Mouse (Mus musculus) gastrocnemius, postnatal 14 days (tissue): ENCODE results near the gene Eif1ax. TPM values are rescaled to one million over a fixed set of nuclear protein-coding genes. Genes with fewer than 3 reads are reported as not detected.
"Not testable (repeated sequence)": the region's sequence is repeated elsewhere in the genome, so short reads cannot be mapped to it uniquely, and the experiment has no call there.

Source experiments
- DNase-seq: peaks from one replicate; pipeline ENCODE4 v3.0.0; 2021; ENCODE audit warnings: mixed read lengths
- intact Hi-C: fragments of 180-260 bp; cut with DNase I; formaldehyde crosslinking; loops from one replicate; pipeline ENCODE4 v1.15.1; 2025; ENCODE audit warnings: low total_unique reads
- long read RNA-seq, 2 experiments: library from polyadenylated mRNA; stranded (forward); transcript quantifications; one replicate each; pipeline ENCODE4 v2.0.0; 2021
- total RNA-seq, 2 experiments: library from RNA; stranded (reverse); gene quantifications; 2 replicates each; pipeline ENCODE4 v1.2.3; 2021

Eif1ax gene
- 10 to 100 TPM; 74.1 to 76.0 TPM for total RNA-seq
- long read RNA-seq, experiment 1, full-length matches to known transcripts, result 54 of 59 reads
- long read RNA-seq, experiment 1, partial matches to known transcripts, result 1 of 59 reads
- long read RNA-seq, experiment 1, other reads (novel, unspliced or antisense), result 4 of 59 reads
- long read RNA-seq, experiment 2, full-length matches to known transcripts, result 71 of 78 reads
- long read RNA-seq, experiment 2, partial matches to known transcripts, result 0 of 78 reads
- long read RNA-seq, experiment 2, other reads (novel, unspliced or antisense), result 7 of 78 reads

- peak; percentile 68 for DNase-seq
- intact Hi-C loops, result no loop called here
Measured at GRCm38 (mm10) chrX:159371831-159372752, at the start of gene Eif1ax. TSS of gene Eif1ax (plus strand) at chrX:159372178.

GRCm38 (mm10) chrX:159364506-159364905 lies 7.5 kb upstream of the Eif1ax start:
- intact Hi-C loops, result no loop called here

GRCm38 (mm10) chrX:159372753-159373144 lies 771 bp downstream of the Eif1ax start:
- intact Hi-C loops, result no loop called here

More at GRCm38 (mm10) chrX:159364506-159364905, 7.5 kb upstream of the Eif1ax start:
- no peak for DNase-seq

GRCm38 (mm10) chrX:159387105-159387504 lies 15.1 kb downstream of the Eif1ax start:
- intact Hi-C loops, result no loop called here
- no peak for DNase-seq

More at GRCm38 (mm10) chrX:159372753-159373144, 771 bp downstream of the Eif1ax start:
- no peak for DNase-seq

GRCm38 (mm10) chrX:159388953-159389352 lies 17.0 kb downstream of the Eif1ax start:
- intact Hi-C loops, result no loop called here
- DNase-seq, result no peak

GRCm38 (mm10) chrX:159390347-159390962 lies 18.5 kb downstream of the Eif1ax start:
- no peak for DNase-seq
- intact Hi-C loops, result no loop called here

GRCm38 (mm10) chrX:159391239-159391638 lies 19.3 kb downstream of the Eif1ax start:
- intact Hi-C loops, result no loop called here
- DNase-seq, result no peak

- no peak for DNase-seq
- intact Hi-C loops, result no loop called here
Measured at GRCm38 (mm10) chrX:159409253-159409652, 37.3 kb downstream of the Eif1ax start.

- intact Hi-C loops, result no loop called here
Measured at GRCm38 (mm10) chrX:159414130-159414828, 42.3 kb downstream of the Eif1ax start, which contains the start of gene Map7d2. TSS of gene Map7d2 (plus strand) at chrX:159414572.

GRCm38 (mm10) chrX:159414829-159415673 lies 43.1 kb downstream of the Eif1ax start:
- intact Hi-C loops, result no loop called here
- DNase-seq, result peak; percentile 4

More at GRCm38 (mm10) chrX:159414130-159414828, 42.3 kb downstream of the Eif1ax start, which contains the start of gene Map7d2:
- no peak for DNase-seq

- intact Hi-C loops, DNase-seq: not testable (repeated sequence)
Measured at GRCm38 (mm10) chrX:159430507-159430906, 58.5 kb downstream of the Eif1ax start.

Other genes with a start within 250 kb of the Eif1ax start
- gene Rps6ka3, start 161.9 kb upstream of the Eif1ax start, total RNA-seq, result 10 to 100 TPM; 58.8 to 78.0 TPM
- gene Map7d2, start 42.4 kb downstream of the Eif1ax start, total RNA-seq, result under 1 TPM; 0.16 to 0.82 TPM
- 1 to 10 TPM; 1.6 to 2.4 TPM for gene Bclaf3, start 154.5 kb downstream of the Eif1ax start, total RNA-seq